Mouse (Mus musculus) intestine, postnatal 0 days (tissue): Measurements from ENCODE around the gene Fkbp7. TPM values are rescaled to one million over a fixed set of nuclear protein-coding genes. Genes with fewer than 3 reads are reported as not detected.
A peak's percentile ranks its signal among the peaks of the same experiment; 100 is the strongest.

Experiments
- ATAC-seq: fragments of 200-750 bp; cut with Nextera tagmentation; 2 replicates; pipeline ENCODE4 v1.8.0; 2017; ENCODE audit warnings: mild to moderate bottlenecking, moderate TSS enrichment, moderate library complexity
- H3K27ac ChIP-seq: fragments of 300-500 bp; sonication (generic); 2 replicates; pipeline ENCODE4 v1.5.1; 2014; ENCODE audit warnings: mild to moderate bottlenecking, low read depth, low read length, moderate library complexity
- H3K27me3 ChIP-seq: fragments of 300-500 bp; sonication (generic); replicated peaks from 2 replicates; pipeline ENCODE4 v1.6.1; 2014; ENCODE audit warnings: low read length, mixed read lengths; ENCODE audit not compliant: control insufficient read depth, insufficient read depth
- H3K36me3 ChIP-seq: fragments of 300-500 bp; sonication (generic); 2 replicates; pipeline ENCODE4 v1.6.1; 2014; ENCODE audit warnings: mild to moderate bottlenecking, moderate library complexity; ENCODE audit not compliant: control insufficient read depth, insufficient read depth
- H3K4me1 ChIP-seq: fragments of 300-500 bp; sonication (generic); replicated peaks from 2 replicates; pipeline ENCODE4 v1.6.1; 2014; ENCODE audit warnings: antibody characterized with exemption, low read length, mixed read lengths; ENCODE audit not compliant: control insufficient read depth, insufficient read depth
- H3K4me2 ChIP-seq: fragments of 300-500 bp; sonication (generic); replicated peaks from 2 replicates; pipeline ENCODE4 v1.6.1; 2014; ENCODE audit warnings: low read depth, mild to moderate bottlenecking, moderate library complexity
- H3K4me3 ChIP-seq: fragments of 300-500 bp; sonication (generic); 2 replicates; pipeline ENCODE4 v1.5.1; 2014; ENCODE audit warnings: low read depth, low read length
- H3K9ac ChIP-seq: fragments of 300-500 bp; sonication (generic); 2 replicates; pipeline ENCODE4 v1.6.1; 2014; ENCODE audit warnings: mild to moderate bottlenecking, low read depth, low read length
- H3K9me3 ChIP-seq: fragments of 300-500 bp; sonication (generic); 2 replicates; pipeline ENCODE4 v1.6.1; 2016; ENCODE audit warnings: mixed run types; ENCODE audit not compliant: control insufficient read depth
- CTCF ChIP-seq: sonication (generic); IDR thresholded peaks from 2 replicates; pipeline ENCODE4 v1.5.1; 2016; ENCODE audit warnings: low read depth, mild to moderate bottlenecking, control low read depth, antibody characterized with exemption, moderate library complexity
- WGBS: fragments of 180-500 bp; shearing (Covaris S2); extraction: QIAGEN DNeasy Blood & Tissue Kit; methylation state at CpG from one replicate; pipeline ENCODE4 v1.1.7; 2014; 5-methylcytosine and 5-hydroxymethylcytosine counted together
- polyA plus RNA-seq: library from polyadenylated mRNA; unstranded; fragments of >200 nt; fragmentation: Nextera tagmentation; extraction: Ambion mirVana; gene quantifications from 2 replicates; pipeline ENCODE4 v1.2.1, GENCODE M21; 2015

Gene Fkbp7
- polyA plus RNA-seq, 1 experiment from 2014 or later, result 30.8 TPM

DNA sequence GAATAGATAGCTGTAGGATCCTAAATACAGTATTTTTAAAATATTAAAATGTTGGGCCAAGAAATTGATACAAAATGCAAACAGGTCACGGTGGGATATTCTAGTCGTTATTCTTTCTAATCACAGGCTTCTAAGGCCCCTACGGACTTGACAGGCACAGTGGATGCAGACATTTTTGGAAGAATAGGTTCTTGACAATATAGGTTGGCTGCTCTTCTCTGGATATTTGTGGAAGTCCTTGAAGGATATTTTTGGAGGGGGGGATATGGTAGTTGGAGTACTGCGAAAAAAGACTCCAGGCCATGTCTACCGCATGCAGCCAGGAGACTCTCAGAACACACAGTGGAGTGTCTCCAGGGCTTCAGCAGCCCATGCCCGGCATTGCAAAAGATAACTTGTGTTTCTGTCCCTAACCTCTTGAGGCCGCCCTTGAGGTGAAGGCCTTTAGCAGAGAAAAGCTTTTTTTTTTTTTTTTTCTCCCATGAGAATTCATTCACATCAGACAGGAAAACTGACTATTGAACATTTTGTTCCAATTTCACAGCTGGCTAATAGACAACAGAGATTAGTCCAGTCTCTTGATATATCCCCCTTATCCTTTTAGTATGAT is 661 bp upstream of the Fkbp7 start:
- Histone ChIP-seq H3K4me2 (peak overlapping the region; percentile 76), H3K27ac (peak overlapping the region; percentile 83; the same call in 1 of the 2 replicates), H3K27me3 (no peaks in the 10 kb centered on the region), H3K36me3 (no peaks in the 10 kb centered on the region), H3K9me3 (no peaks in the 10 kb centered on the region), H3K9ac (no peak overlapping the region), H3K4me1 (0 out of 2 replicates have a peak, but pooled peaks cover 3% of the 10 kb centered on the region), H3K4me3 (peak overlapping the region; percentile 54)
- WGBS, result 44% methylated on average over 7 of the region's 7 CpGs
- no peak for ATAC-seq
- TF ChIP-seq CTCF, result peak; percentile 64

DNA sequence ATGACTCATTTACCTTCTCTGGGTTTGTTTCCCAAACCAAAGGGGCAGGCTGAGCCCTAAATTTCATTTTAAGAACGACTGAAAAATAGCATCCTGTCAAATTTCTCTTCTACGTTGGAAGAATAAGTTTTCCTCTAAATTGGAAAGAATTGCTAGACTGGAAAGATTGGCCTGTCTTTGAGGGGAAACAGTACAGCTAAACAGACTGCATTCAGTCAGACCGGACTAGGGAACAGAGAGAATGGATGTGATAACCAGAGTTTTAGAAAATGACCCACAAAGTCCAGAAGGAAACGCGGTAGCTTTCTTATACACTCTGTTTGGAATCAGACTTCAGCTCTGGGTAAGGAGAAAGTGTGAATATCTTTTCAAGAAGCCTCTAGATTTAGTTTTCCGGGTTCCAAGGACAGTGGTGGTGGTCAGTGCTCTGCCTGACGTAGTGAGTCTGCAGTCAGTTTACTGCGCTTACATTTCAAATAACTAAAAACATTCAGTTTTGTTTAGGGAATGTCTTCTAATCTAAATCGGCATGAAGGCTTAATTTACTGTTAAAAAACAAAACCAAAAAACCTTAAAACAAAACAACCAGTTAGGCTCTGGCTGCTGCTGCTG is 676 bp downstream of the Fkbp7 start:
- no peak for ATAC-seq
- 0 out of 2 replicates have a peak, but pooled peaks cover 3% of the 10 kb centered on the region for H3K4me1 ChIP-seq
- peak overlapping the region; percentile 83 for H3K27ac ChIP-seq
- peak overlapping the region; percentile 54 for H3K4me3 ChIP-seq
- WGBS, result 8% methylated on average over 9 of the region's 9 CpGs
- peak overlapping the region; percentile 76 for H3K4me2 ChIP-seq
- no peaks in the 10 kb centered on the region for H3K9me3 ChIP-seq
- H3K36me3 ChIP-seq, result peaks cover 4% of the 10 kb centered on the region; the same call in 1 of the 2 replicates
- peak overlapping the region; percentile 68 for H3K9ac ChIP-seq
- TF ChIP-seq CTCF, result no peak
- no peaks in the 10 kb centered on the region for H3K27me3 ChIP-seq

DNA sequence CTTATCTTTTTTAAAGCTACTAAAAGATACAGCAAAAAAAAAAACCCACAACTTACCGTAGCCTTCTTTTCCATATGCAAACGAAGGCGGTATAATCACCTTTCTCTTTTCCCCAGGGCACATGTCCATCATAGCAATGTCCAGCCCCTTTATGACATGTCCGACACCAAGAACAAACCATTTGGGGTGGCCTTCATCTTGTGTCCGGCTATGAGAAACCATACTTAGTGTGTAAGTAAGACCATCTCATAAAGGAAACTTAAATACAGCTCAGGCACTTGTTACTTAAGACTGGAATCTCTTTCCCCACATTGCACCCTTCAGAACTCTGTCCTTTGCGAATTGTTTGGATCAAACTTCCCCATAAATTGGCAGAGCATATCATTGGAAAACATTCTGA is 1.3 kb downstream of the Fkbp7 start:
- peak overlapping the region; percentile 76; the same call in 1 of the 2 replicates for H3K4me2 ChIP-seq
- no peak for ATAC-seq
- no peaks in the 10 kb centered on the region for H3K27me3 ChIP-seq
- no peak for TF ChIP-seq CTCF
- H3K9ac ChIP-seq, result no peak overlapping the region
- no peaks in the 10 kb centered on the region for H3K4me1 ChIP-seq
- WGBS, result 72% methylated on average over 6 of the region's 6 CpGs
- no peak overlapping the region for H3K27ac ChIP-seq
- H3K36me3 ChIP-seq, result peaks cover 6% of the 10 kb centered on the region; the same call in 1 of the 2 replicates
- H3K4me3 ChIP-seq, result peak overlapping the region; percentile 54; the same call in 1 of the 2 replicates
- H3K9me3 ChIP-seq, result no peaks in the 10 kb centered on the region

DNA sequence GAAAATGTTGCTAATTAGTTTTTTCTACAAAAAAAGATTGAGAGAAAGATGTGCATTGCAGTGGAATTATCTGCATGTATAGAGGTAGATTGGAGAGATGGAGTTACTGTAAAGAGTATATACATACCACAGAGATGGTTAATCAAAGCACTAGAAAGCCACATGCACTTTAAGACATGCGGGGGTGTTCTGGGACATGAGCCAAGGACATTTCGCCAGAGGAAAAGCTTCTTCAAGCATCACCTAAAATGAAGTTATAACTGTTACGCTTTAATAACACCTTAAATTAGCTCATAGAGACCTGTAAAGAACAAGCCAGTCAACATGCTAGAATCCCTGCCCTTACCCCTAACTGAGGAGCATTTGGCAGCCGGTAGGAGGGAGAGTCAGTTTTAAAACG is 5.7 kb downstream of the Fkbp7 start:
- H3K36me3 ChIP-seq, result peaks cover 19% of the 10 kb centered on the region; the same call in 1 of the 2 replicates
- no peak for TF ChIP-seq CTCF
- 79% methylated on average over 5 of the region's 5 CpGs for WGBS
- H3K27ac ChIP-seq, result no peak overlapping the region
- no peak for ATAC-seq
- no peak overlapping the region for H3K4me2 ChIP-seq
- H3K4me1 ChIP-seq, result no peaks in the 10 kb centered on the region
- H3K27me3 ChIP-seq, result no peaks in the 10 kb centered on the region
- no peak overlapping the region for H3K9ac ChIP-seq
- H3K9me3 ChIP-seq, result no peaks in the 10 kb centered on the region
- H3K4me3 ChIP-seq, result no peak overlapping the region

DNA sequence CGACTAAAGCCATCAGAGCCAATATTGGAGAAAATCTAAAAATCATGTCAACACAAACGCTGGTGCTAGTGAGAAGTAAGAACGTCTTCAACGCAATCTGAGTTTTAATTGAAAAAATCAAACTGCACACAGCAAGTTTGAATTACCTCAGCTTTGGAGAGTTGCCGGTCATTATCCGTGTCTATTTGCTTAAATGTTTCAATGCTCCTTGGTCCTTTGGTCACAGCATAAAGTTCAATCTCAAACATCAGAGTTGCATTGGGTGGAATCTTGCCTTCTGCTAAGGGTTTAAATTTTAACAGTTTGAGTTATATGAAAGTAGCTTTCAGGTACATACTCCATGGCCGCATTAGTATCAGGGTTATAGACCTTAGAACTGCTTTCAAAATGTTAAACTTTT is 7.4 kb downstream of the Fkbp7 start:
- H3K27ac ChIP-seq, result no peak overlapping the region
- no peak overlapping the region for H3K4me2 ChIP-seq
- WGBS, result 95% methylated on average over 7 of the region's 7 CpGs
- H3K36me3 ChIP-seq, result peaks cover 19% of the 10 kb centered on the region; the same call in 1 of the 2 replicates
- H3K4me1 ChIP-seq, result no peaks in the 10 kb centered on the region
- no peak overlapping the region for H3K4me3 ChIP-seq
- no peaks in the 10 kb centered on the region for H3K9me3 ChIP-seq
- no peak for TF ChIP-seq CTCF
- no peak overlapping the region for H3K9ac ChIP-seq
- ATAC-seq, result no peak
- H3K27me3 ChIP-seq, result no peaks in the 10 kb centered on the region

DNA sequence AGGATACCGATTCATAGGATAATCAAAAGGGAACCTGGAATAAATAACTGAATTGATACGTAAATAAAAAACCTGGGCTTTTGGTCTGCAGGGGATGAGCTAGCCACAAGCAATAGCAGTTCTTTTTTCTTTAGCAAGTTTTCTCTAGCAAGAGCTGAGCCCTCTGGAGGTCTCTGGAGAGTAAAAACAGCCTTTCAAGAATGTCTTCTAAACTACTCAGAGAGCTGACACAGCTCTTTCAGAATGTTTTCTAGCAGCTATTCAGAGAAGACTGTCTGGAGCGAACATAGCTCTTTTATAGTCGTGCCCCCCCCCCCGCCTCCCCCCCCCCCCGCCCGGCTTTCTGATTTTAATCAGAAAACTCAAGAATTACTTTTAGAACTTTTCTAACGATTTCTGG is 13.5 kb downstream of the Fkbp7 start:
- H3K4me1 ChIP-seq, result no peaks in the 10 kb centered on the region
- no peak for TF ChIP-seq CTCF
- H3K27ac ChIP-seq, result no peak overlapping the region
- H3K4me3 ChIP-seq, result no peak overlapping the region
- 0 out of 2 replicates have a peak, but pooled peaks cover 1% of the 10 kb centered on the region for H3K36me3 ChIP-seq
- H3K9me3 ChIP-seq, result no peaks in the 10 kb centered on the region
- WGBS, result 58% methylated on average over 6 of the region's 8 CpGs
- no peak for ATAC-seq
- H3K9ac ChIP-seq, result no peak overlapping the region
- H3K27me3 ChIP-seq, result no peaks in the 10 kb centered on the region
- H3K4me2 ChIP-seq, result no peak overlapping the region
